Mouse (Mus musculus) gastrocnemius, postnatal 10 days (tissue): ENCODE measurements around the gene Lhfpl5. TPM values are rescaled to one million over a fixed set of nuclear protein-coding genes. Genes with fewer than 3 reads are reported as not detected.
A peak's percentile ranks its signal among the peaks of the same experiment; 100 is the strongest.
"Not testable (repeated sequence)": the region's sequence is repeated elsewhere in the genome, so short reads cannot be mapped to it uniquely, and the experiment has no call there.

ENCODE experiments used
- DNase-seq: peaks from one replicate; pipeline ENCODE4 v3.0.0; 2021; ENCODE audit warnings: mixed read lengths
- long read RNA-seq, 2 experiments: library from polyadenylated mRNA; stranded (forward); transcript quantifications; one replicate each; pipeline ENCODE4 v2.0.0; 2021
- total RNA-seq, 2 experiments: library from RNA; stranded (reverse); gene quantifications; 2 replicates each; pipeline ENCODE4 v1.2.3; 2021

Lhfpl5 gene
- total RNA-seq, result not detected
- long read RNA-seq, experiment 1, result 0 reads
- long read RNA-seq, experiment 2, result 0 reads

DNA sequence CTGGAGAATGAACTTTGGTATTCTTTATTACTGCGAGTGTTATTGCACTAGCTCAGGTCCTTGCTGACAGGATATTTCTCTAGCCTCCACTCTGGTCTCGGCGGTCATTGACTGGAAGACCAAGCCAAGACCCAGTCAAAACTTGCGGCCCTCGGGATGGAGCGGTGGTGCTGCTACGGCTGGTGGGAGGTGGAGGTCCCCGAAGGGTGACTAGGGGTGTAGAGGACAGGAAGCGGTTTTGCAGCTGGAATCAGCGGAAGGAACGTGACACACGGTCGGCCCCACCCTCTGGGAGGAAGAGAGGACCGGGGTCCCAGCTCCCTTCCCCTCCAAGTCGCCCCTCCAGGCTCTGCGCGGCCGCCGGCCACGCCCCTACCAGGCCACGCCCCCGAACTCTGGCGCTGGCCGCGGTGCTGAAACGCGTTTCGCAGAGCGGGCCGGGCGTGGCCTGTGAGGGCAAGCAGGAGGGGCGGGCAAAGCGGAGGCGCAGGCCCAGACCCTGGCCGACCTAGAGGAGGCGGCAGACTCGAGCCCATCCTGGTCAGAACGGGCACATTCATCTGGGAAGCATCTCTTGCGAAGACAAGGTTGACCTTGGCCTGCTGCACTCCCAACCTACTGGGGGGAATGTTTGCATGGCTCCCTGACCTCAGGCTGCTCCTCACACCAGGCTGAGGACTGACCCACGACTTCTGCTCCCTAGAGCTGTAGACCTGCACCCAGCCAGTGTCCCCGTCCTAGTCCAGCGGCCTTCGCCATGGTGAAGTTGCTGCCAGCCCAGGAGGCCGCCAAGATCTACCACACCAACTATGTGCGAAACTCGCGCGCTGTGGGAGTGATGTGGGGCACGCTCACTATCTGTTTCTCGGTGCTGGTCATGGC is at the start of gene Lhfpl5:
Gene Lhfpl5, plus strand, starts transcription at position 398 of the 882 bp plus-strand sequence.
- DNase-seq, result peak; percentile 66

DNA sequence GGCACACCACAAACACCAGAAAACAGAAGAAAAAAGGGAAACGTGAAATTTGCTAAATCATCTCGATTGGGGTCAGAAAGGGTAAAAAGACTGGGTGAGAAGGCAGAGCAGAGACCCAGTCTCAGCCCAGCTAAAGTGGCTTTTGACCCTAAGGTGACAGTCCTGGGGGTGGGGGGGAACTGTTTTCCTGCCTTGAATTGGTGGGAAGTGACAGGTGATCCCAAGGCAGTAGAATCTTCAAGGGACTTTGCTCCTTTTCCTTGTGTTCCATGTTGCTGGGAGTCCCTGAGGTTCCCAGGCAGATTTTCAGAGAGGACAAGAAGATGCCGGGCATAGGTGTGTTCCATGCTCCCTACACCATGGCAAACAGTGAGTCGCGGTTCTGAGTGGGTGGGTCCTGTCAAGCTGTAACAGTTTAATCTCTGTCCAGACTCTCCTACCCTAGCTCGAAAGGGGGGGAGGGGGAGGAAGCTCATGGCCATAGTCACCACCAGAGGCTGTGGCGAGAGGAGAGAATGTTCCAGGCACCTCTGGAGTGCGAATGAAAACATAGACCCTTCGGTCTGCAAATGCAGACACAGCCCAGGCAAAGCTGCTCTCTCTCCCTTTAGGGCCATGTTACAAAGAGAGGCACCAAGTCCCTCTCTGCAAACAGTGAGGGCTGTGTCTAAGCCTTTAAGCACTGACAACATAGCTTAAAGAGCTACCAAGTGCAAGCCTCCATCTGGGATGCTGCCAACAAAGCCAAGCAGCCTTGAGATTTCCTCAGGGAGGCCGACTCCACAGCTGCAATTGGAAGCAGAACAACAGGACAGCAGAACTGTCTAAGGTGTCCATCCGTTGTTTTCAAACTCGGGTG is 48.0 kb upstream of the Lhfpl5 start:
- peak; percentile 53 for DNase-seq

DNA sequence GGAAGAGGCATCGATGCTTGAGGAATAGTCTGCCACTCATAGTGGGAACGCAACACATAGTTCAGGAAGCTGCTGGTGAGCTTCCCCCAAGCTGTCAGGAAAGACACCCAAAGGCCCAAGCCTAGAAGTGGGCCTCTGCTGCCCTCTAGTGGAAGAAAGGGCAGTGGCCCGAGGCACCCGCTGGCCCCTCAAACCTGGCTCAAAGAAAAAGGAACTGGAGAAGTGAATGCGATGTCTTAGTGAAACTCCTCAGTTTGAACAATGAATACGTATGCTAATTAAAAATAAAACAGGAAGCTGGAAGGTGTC is 47.4 kb upstream of the Lhfpl5 start:
- peak; percentile 88 for DNase-seq

DNA sequence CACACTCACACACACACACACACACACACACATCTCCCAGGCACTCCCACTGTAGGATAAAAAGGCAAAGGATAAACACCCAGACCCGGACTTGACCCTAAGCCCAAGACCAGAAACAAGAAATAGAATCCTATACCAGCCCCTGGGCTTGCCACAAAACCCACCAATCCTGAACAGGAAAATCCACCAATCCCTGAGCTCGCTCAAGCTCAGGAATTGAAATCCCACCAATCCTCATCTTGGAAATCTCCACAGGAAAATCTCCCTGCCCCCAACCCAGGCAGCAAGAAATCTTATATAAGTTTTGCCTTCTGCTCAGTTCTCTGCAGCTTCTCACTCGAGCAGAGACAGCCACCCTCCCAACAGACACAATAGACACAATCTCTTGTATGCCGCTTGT is 46.3 kb upstream of the Lhfpl5 start:
- DNase-seq, result no peak

DNA sequence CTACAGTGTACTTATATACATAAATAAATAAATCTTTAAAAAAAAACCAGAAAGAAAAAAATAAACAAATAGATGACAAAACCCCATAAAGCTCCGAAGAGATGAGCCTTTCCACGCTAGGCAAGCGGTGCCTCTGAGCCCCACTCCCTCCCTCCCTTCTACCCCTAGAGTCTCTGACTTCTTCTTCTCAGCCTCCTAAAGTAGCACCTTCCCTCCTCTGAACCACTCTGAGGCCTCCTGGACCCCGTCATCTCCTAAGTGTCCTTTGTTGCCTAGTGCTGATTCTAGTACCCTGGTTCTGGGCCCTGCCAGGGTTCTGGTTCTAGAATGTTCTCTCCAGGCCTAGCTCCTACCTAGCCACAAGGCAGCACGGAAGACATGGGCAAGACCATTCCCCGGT is 44.9 kb upstream of the Lhfpl5 start, which contains the start of gene Armc12:
Gene Armc12, plus strand, starts transcription at position 301 of the 400 bp plus-strand sequence.
- no peak for DNase-seq

DNA sequence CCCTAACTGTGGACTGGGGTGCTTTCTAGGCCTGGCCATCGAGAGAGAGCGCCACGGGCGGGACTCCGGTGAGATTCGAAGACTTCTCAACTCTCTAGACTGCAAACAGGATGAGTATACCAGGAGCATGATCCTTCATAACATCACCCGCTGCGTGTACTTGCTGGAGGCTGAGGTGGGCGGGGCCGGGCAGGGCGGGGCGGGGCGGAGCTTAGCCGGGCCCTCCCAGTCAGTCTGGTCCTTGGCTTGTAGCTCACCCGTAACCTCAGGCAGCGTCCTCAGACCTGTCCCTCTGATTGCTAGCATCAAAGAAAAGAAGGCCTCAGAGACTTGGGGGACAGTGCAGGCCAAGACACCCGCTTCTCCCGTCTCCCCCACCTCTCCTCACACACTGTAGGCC is 43.5 kb upstream of the Lhfpl5 start:
- DNase-seq, result no peak

DNA sequence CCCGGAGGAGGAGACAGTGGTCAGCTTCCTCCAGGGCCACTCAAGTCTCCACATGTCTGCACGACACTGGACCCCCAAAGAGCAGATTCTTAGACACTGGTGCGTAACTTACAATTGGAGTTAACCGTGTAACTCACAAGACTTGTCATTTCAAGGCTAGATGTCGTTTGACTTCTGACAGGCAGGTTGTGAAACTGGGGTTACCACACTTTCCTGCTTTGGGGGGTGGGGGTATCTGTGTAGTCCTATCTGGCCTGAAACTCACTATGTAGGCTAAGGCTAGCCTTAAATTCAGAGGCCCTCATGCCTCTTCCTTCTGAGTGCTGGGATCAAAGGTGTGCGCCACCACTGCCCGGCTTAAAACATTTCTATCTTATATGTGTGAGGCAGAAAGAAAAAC is 42.9 kb upstream of the Lhfpl5 start:
- DNase-seq, result no peak

DNA sequence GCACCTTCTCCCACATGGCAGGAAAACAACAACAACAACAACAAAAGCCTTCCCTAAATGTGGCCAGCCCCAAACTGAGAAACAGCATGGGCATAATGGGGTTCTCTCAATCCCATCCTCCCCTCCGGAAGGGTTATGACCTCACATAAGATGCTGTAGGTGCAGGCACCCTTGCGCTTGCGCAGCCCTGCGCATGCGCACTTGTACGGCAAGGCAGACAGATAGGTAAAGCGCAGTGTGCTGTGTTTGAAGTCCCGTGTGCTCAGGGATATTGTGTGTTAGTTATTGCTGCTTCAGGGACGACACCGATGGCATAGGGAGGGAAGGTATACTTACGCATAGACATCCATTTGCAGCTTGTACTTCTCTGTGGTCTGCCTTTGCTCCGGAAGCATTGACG is 42.1 kb upstream of the Lhfpl5 start:
- no peak for DNase-seq

DNA sequence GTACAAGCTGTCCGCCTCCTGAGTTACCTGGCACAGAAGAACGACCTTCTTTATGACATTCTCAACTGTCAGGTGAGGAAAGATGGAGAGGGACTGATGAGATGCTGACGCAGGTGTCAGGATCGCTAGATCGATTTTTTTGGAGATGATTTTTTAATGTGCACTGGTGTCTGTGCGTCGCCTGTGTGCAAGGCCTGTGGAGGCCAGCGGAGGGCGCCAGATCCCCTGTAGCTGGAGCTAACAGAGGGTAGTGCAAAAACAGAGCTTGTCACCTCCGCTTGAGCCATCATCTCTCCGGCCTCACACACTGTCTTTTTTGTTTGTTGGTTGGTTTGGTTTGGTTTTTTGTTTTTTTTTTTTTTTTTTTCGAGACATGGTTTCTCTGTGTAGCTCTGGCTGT is 37.6 kb upstream of the Lhfpl5 start:
- no peak for DNase-seq

DNA sequence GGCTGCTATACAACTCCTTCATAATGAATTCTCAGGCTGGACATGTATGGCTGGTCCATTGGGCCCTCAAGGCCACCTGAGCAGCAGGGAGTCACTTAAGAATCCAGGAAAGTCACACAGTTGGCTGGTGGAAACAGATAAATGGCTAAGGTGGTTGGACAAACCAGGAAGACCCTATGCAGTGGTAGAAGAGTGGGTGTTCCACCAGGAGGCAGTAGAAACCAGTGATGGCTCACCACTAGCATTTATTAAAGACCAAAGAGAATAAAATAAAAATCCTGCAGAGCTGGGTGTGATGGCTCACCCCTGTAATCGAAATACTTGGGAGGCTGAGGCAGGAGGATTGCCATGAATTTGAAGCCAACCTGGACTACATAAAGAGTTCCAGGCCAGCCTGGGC is 28.5 kb upstream of the Lhfpl5 start:
- DNase-seq, result no peak

DNA sequence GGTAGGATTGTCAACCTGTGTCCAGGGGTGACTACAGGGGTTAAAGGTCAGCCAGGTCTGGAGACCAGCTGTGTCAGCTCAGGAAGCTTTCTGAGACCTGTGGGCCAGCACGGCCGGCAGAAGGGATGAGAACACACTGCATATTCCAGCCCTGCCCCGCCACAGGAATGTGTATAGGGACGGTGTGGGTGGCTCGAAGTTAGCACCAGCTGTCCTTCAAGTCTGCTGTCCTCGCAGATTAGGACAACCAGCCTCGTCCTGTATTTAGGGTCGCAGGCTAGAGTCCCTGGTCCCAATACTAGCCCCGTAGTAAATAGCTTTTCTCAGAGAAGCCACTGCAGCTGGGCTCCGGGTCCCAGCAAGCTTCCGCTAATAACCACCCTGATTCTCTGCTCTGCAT is 26.9 kb upstream of the Lhfpl5 start:
- no peak for DNase-seq

DNA sequence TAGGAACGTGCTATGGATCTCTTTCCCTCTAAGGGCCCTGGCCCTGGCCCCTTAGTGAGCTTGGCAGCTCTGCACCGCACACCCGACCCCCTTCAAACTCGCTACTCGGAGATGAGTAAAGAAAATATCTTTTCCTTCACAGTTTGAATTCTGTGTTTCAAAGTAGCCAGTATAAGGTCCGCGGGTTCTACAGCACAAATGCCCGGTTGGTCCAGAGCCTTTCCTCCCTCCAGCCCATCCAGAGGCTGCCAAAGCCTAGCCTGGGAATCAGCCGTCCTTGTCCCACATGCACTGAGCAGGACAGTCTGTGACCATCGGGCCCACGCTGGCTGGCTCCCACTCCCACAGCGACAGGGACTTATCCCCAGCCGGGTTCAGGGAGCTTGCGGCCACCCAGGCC is 26.3 kb upstream of the Lhfpl5 start, which contains the start of gene Clpsl2:
Gene Clpsl2, plus strand, starts transcription at position 301 of the 400 bp plus-strand sequence.
- DNase-seq, result no peak

DNA sequence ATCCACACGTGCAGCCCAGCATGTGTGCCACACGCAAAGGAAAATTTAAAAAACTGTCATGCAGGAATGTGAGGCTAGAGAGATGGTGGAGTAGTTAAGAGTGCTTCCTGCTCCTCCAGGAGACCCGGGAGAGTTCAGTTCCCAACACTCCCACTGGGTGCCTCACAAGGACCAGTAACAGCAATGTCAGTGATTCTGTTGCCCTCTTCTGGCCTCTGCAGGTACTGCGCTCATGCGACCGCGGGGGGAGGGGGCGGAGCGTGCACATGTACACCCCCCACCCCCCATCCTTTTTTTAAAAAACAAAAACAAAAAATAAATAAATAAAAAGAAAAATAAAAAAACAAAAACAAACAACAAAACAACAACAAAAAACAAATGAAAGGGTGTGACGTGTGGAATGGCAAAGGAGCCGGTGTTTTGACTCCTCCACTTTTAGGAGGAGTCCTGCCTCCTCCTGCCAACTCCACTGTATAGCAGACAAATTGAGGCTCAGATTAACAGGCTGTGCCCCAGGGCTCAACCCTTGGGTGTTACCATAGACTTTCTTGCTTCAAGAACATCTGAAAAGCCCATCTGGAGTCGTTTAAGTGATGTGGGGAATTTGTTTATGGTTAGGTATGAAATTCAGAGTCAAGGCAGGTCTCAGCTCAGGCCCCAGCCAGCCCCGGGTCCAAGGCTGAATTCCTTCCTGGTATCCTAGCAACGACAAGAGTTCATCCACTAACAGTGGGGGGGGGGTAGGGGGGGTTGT is 22.2 kb upstream of the Lhfpl5 start:
- peak; percentile 68 for DNase-seq

DNA sequence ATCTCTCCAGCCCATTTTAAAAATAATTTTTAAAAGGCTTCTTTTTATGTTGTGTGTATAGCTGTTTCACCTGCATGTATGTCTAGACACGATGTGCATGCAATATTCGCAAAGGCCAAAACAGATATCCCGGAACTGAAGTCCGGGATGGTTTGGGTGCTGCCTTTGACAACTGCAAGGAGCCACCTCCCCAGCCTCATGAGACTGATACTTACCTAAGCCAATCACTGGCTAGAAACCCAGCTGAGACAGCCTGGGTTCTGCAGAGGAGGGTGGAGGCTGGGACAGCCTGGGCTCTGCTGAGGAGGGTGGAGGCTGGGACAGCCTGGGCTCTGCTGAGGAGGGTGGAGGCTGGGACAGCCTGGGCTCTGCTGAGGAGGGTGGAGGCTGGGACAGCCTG is 21.4 kb upstream of the Lhfpl5 start:
- not testable (repeated sequence) for DNase-seq

DNA sequence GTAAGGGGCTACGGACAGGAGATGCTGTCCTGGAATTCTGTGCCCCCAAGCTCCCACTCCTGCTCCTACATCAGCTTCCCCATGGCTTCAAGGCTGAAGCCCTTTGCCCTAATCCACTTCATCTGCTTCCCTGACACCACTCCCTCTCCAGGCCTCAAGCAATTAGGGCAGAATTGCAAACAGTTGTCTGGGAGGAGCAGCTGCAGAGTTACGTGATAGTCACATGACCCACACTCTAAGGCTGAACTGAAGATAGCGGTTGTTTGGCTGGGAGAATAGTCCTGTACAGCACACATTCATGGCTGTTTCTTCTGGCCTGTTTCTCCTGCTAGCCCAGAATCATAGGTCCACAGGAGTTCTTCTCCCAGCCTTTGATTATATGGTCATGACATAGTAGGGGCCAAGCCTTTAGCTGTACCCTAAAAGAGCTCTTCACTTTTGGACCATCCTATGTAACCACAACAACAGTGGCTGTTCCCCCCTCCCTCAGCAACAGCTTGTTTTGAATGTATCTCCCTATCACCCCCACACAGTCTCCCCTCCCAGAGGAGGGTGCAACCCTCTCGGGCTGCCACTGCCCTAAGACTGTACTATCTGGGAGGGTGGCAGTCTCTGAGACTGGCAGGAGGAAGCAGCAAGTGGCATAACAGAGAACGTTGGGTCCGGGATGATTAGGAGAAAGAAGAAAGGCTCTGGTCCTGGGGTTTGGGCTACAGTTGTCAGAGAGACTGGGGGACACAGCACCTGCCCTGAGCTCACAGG is 18.6 kb upstream of the Lhfpl5 start:
- no peak for DNase-seq

DNA sequence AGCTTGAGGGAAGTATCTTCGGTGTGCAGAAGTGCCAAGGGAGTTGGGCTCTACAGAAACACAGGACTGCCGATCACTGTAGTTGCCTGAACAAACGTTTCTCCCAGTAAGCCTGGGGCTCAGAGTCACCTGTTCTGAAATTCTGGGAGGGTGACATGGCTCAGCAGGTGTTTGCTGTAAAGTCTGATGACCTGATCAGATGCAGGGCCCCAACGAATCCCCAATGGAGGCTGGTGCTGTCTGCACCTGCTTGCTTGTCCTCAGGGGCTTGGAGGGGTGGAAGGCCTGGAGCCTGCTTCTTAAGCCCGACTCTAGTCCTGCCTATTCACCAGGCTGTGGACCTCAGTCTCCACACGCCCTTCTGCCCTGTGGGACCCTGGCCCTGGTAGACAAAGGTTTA is 17.7 kb upstream of the Lhfpl5 start:
- no peak for DNase-seq

DNA sequence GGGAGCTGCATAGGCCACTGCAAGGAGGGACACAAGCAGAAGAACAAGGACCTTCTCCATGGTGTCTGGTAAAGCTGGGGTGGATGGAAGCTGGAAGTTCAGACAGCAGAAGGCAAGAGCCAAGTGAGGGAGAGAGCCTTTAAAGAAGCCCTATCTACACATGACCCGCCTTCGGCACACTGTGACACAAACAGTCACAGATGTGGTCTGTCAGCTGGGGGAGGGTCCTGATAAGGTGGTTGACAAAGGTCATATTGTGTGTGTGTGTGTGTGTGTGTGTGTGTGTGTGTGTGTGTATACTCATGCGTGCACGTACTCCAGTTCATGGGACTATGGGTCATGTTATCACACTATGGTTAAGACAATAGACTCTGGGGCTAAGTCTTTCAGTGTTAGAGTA is 14.8 kb upstream of the Lhfpl5 start, which contains the start of gene Clps:
Gene Clps, minus strand, starts transcription at position 169 of the 400 bp plus-strand sequence.
- DNase-seq, result no peak

DNA sequence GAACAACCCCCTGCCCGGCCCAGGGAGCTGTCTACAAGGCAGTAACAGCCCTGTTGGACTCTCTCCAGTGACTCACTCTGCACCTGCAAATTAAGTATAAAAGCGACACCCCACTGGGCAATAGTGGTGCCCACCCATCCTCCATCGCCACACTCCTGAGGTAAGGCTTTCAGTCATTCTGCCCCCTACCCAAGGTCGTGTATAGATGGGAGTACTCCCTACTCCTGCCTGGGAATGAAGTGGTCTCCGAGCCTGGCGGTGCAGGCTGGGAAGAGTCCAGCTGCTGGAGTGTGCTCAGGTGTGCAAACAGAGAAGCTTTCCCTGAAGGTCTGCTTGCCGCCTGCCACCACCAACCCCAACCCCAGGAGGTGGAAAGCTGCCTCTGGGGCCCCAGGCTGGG is 13.8 kb upstream of the Lhfpl5 start:
- no peak for DNase-seq

DNA sequence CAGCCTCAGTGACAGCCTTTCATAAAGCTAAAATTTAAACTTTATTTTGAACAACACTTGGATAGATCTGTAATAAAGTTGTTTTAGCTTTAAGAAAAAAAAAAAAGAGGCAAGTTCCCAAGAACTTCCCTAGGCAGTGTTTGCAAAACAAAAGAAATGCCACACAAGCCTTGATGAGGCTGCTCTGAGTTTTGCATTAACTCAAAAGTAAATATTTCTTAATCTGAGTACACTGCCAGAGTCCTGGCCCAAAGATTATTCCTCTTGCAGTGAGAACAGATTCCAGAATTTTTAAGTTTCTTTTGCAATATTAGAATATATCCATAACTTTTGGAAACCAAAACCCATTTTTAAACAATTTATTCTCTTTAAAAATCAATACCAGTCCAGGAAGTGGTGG is 10.3 kb upstream of the Lhfpl5 start:
- DNase-seq, result no peak

DNA sequence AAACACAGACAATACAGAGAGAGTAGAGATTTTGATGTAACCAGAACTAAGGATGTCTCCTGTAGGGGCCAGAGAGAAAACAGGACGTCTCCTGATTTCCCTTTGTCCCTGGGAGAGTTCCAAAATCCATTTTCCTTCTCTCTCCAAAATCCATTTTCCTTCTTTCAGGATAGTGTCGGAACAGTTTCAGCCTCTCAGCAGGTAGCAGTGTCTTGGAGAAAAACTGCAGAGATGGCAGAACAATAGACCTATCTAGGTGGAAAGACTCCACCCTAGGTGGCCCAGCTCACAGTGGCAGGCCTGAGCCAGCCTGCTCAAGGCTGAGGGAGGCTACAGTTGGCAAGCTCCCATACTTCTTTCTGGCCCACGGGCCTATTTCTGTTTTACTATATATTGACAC is 7.9 kb upstream of the Lhfpl5 start:
- DNase-seq, result no peak

DNA sequence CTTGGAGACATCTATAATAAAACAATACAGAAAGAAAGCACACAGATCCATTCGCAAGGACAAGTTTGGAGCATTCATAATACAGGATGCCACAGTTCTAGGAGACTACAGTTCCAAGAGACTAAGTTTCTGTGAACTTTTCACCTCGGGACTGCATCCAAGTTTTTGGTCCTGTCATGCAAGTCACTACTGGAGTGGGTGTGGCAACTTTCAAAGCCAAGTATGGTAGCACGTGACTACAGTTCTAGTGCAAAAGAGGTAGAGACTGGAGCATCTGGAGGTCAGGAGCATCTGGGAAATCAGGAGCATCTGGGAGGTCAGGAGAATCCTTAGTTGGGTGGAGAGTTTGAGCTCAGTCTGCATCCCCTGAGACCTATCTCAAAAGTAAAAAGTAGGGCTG is 3.6 kb upstream of the Lhfpl5 start:
- DNase-seq, result no peak

DNA sequence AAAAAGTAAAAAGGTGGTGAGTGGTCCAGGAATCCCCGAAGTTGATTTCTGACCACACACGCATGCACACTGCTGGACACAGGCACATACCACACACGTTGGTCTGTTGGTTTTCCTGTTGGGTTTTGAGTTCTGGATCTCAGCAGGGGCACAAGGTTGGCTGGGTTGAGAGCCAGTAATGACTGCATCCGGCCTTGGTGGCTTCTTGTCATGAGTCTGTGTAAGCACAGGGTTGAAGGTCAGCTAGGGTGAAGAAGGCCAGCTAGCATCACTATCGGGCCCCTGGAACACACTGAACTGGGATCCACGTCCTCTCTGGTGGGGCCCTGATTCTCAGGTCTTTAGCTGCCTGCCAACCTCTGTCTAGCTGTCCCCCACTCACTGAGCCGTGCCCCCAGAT is 2.9 kb upstream of the Lhfpl5 start:
- no peak for DNase-seq
